Mouse (Mus musculus): ENCODE data around the gene Gm42906.

DNA sequence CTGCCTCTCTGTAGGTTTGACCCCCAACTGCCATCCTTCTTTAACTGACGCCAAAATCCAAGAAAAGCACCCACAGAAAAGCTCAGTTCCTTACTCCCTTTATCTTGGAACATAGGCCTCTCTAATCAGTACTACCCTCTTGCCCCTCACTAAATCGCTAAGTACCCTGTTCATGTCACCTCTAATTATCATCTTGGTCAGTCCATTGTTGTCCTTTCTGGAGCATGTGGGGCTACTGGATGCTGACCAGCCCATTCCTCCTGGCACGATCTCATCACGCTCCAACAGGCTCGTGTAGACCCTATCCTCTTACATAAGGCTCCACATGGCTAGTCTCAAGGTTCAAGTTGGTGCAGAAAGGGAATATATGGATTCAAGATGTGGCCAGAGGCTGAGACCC lies 191.6 kb downstream of the Gm42906 start:
- TF ChIP-seq CTCF (IDR thresholded peaks at IDR 0.05; ENCODE audit: low read depth) (no peak), EP300 (IDR thresholded peaks at IDR 0.05; ENCODE audit: low read depth) (no peak)
